Mouse (Mus musculus) common myeloid progenitor, adult 5-6 weeks (primary cell): Measurements from ENCODE around the gene Arcn1. TPM values are rescaled to one million over a fixed set of nuclear protein-coding genes. Genes with fewer than 3 reads are reported as not detected.
A peak's percentile ranks its signal among the peaks of the same experiment; 100 is the strongest.

Source experiments
- ATAC-seq: replicated peaks from 2 replicates; pipeline ENCODE4 v1.8.0; 2016; ENCODE audit warnings: low read depth, mild to moderate bottlenecking, moderate TSS enrichment, inconsistent platforms; ENCODE audit not compliant: poor library complexity, severe bottlenecking
- total RNA-seq: library from RNA; stranded (forward); fragments of 200-1000, 187-1606 nt; gene quantifications from 2 replicates; pipeline ENCODE4 v1.2.3, GENCODE M21; 2017

Arcn1 gene
- total RNA-seq, 1 experiment from 2014 or later: 196 TPM

GRCm38 (mm10) chr9:44693071-44693470 lies 74.6 kb downstream of the Arcn1 start:
- no peak for ATAC-seq

- ATAC-seq: peak; percentile 50
These were observed 75.7 kb downstream of the Arcn1 start for GRCm38 (mm10) chr9:44691671-44692520.

Other genes with a start within 250 kb of the Arcn1 start
- gene Cxcr5, start 206.0 kb downstream of the Arcn1 start, total RNA-seq: not detected in 2 replicates
- 101 and 143 TPM in 2 replicates for gene Ddx6, start 163.0 kb downstream of the Arcn1 start, total RNA-seq
- gene Treh, start 94.6 kb downstream of the Arcn1 start, total RNA-seq: not detected in 2 replicates
- gene Phldb1, start 32.6 kb downstream of the Arcn1 start, total RNA-seq: 7.9 and 9.5 TPM in 2 replicates
- 26.1 and 37.7 TPM in 2 replicates for gene Ift46, start 63 bp upstream of the Arcn1 start, total RNA-seq
- 0.44 and 1.4 TPM in 2 replicates for gene Tmem25, start 31.5 kb upstream of the Arcn1 start, total RNA-seq
- not detected in 2 replicates for gene Ttc36, start 35.2 kb upstream of the Arcn1 start, total RNA-seq
- gene Kmt2a, start 113.5 kb upstream of the Arcn1 start, total RNA-seq: 19.9 and 21.1 TPM in 2 replicates
- gene Atp5l, start 152.9 kb upstream of the Arcn1 start, total RNA-seq: 118 and 199 TPM in 2 replicates
- gene Ube4a, start 197.8 kb upstream of the Arcn1 start, total RNA-seq: 33.7 and 52.3 TPM in 2 replicates
- gene Cd3g, start 212.6 kb upstream of the Arcn1 start, total RNA-seq: 1.4 TPM in 1 of 2 replicates, not detected in the other
- 0.05 TPM in 1 of 2 replicates, not detected in the other for gene Cd3d, start 213.9 kb upstream of the Arcn1 start, total RNA-seq
- gene Cd3e, start 241.8 kb upstream of the Arcn1 start, total RNA-seq: not detected in 2 replicates